Mouse (Mus musculus) heart, embryonic 13.5 days (tissue): ENCODE measurements around the gene Herpud1. TPM values are rescaled to one million over a fixed set of nuclear protein-coding genes. Genes with fewer than 3 reads are reported as not detected.

Source experiments
- ATAC-seq: fragments of 200-750 bp; cut with Nextera tagmentation; 2 replicates; pipeline ENCODE4 v1.8.0; 2017; ENCODE audit warnings: moderate TSS enrichment; ENCODE audit not compliant: insufficient number of reproducible peaks, low FRiP score, low TSS enrichment; ENCODE audit errors: extremely low read depth
- H3K27ac ChIP-seq: fragments of 300-500 bp; sonication (generic); replicated peaks from 2 replicates; pipeline ENCODE4 v1.5.1; 2015; ENCODE audit warnings: moderate library complexity, mild to moderate bottlenecking, inconsistent platforms
- H3K27me3 ChIP-seq: fragments of 300-500 bp; sonication (generic); replicated peaks from 2 replicates; pipeline ENCODE4 v1.6.1; 2015; ENCODE audit warnings: mild to moderate bottlenecking, inconsistent platforms
- H3K36me3 ChIP-seq: fragments of 300-500 bp; sonication (generic); 2 replicates; pipeline ENCODE4 v1.6.1; 2015; ENCODE audit warnings: mild to moderate bottlenecking, inconsistent platforms
- H3K4me1 ChIP-seq: fragments of 300-500 bp; sonication (generic); 2 replicates; pipeline ENCODE4 v1.6.1; 2015; ENCODE audit warnings: inconsistent platforms
- H3K4me2 ChIP-seq: fragments of 300-500 bp; sonication (generic); 2 replicates; pipeline ENCODE4 v1.6.1; 2015; ENCODE audit warnings: inconsistent platforms, mild to moderate bottlenecking, moderate library complexity
- H3K4me3 ChIP-seq: fragments of 300-500 bp; sonication (generic); 2 replicates; pipeline ENCODE4 v1.5.1; 2015; ENCODE audit warnings: moderate library complexity, mild to moderate bottlenecking, inconsistent platforms
- H3K9ac ChIP-seq: fragments of 300-500 bp; sonication (generic); 2 replicates; pipeline ENCODE4 v1.6.1; 2015; ENCODE audit warnings: inconsistent platforms, mild to moderate bottlenecking, moderate library complexity
- H3K9me3 ChIP-seq: fragments of 300-500 bp; sonication (generic); 2 replicates; pipeline ENCODE4 v1.6.1; 2016; ENCODE audit warnings: inconsistent platforms
- WGBS: fragments of 180-500 bp; shearing (Covaris S2); methylation state at CpG from one replicate; pipeline ENCODE4 v1.1.7; 2015; ENCODE audit warnings: mixed read lengths; 5-methylcytosine and 5-hydroxymethylcytosine counted together
- polyA plus RNA-seq: library from polyadenylated mRNA; unstranded; fragments of >200 nt; fragmentation: Nextera tagmentation; extraction: Ambion mirVana; gene quantifications from 2 replicates; pipeline ENCODE4 v1.2.1, GENCODE M21; 2015

Gene Herpud1
- polyA plus RNA-seq, 1 experiment from 2014 or later: 80.6 TPM

- Histone ChIP-seq H3K27me3 (no peaks in the 10 kb centered on the region; the same call in 1 of the 2 replicates), H3K9ac (no peak overlapping the region), H3K36me3 (no peaks in the 10 kb centered on the region), H3K4me1 (peaks cover 29% of the 10 kb centered on the region), H3K9me3 (no peaks in the 10 kb centered on the region), H3K27ac (peak overlapping the region; percentile 48; the same call in 1 of the 2 replicates), H3K4me2 (no peak overlapping the region), H3K4me3 (no peak overlapping the region)
- WGBS: 77% methylated on average over 3 of the region's 3 CpGs
- ATAC-seq: no peak
Observed at GRCm38 (mm10) chr8:94376176-94376575, 10.1 kb upstream of the Herpud1 start.

DNA sequence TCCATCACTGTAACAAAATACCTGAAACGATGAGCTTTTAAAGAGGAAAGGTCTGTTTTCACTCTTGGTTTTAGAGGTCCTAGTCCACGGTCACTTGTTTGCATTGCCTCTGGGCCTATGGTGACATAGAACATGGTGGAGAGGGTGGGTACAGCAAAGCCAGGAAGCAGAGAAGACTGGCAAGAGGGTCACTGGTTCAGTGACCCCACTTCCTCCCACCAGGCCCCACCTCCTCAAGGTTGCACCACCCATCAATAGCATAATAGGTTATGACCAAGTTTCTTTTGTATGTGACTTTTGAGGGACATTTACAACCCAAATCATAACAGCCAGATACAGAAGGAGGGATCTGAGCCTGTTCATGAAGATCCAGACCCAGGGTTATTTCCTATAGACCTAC lies 9.7 kb upstream of the Herpud1 start:
- ATAC-seq: no peak
- H3K36me3 ChIP-seq: no peaks in the 10 kb centered on the region

GRCm38 (mm10) chr8:94377031-94377430 lies 9.2 kb upstream of the Herpud1 start:
- H3K4me3 ChIP-seq: no peak overlapping the region
- no peak for ATAC-seq
- WGBS: 89% methylated on average over 4 of the region's 4 CpGs
- no peaks in the 10 kb centered on the region for H3K9me3 ChIP-seq
- no peaks in the 10 kb centered on the region for H3K36me3 ChIP-seq
- peaks cover 29% of the 10 kb centered on the region for H3K4me1 ChIP-seq
- H3K27ac ChIP-seq: no peak overlapping the region
- no peak overlapping the region for H3K9ac ChIP-seq
- H3K27me3 ChIP-seq: peaks cover 3% of the 10 kb centered on the region
- no peak overlapping the region for H3K4me2 ChIP-seq

More for the DNA sequence above, 9.7 kb upstream of the Herpud1 start:
- H3K4me1 ChIP-seq: peaks cover 29% of the 10 kb centered on the region
- H3K4me2 ChIP-seq: no peak overlapping the region
- no peak overlapping the region for H3K9ac ChIP-seq
- H3K27me3 ChIP-seq: peaks cover 3% of the 10 kb centered on the region
- H3K27ac ChIP-seq: no peak overlapping the region
- no peaks in the 10 kb centered on the region for H3K9me3 ChIP-seq
- no peak overlapping the region for H3K4me3 ChIP-seq
- WGBS: 88% methylated on average over 2 of the region's 2 CpGs

DNA sequence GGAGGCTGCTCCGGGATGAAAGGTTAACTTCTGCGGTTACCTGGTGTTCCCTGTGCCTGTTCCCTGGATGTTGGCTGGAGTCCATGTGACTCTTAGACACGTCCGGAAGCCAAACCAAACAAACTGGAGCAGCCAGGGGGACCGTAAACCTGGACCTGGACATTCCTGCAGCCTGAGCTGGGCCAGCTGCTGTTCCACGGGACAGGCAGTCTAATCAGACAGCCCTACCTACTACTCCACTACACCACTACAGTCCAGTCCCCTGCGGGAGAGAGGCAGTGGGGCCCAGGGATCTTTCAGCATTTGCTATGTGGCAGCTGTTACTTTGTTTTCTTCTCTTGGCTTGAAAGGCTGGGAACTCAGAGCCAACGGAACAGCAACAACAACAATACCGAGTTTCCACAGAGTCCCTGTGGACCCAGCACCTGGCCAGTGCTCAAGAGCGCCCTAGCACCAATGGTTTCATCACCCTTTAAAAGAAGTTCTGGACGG lies 8.5 kb upstream of the Herpud1 start:
- H3K9ac ChIP-seq: no peak overlapping the region
- no peaks in the 10 kb centered on the region for H3K9me3 ChIP-seq
- peak overlapping the region; percentile 32 for H3K27ac ChIP-seq
- WGBS: 56% methylated on average over 11 of the region's 11 CpGs
- H3K36me3 ChIP-seq: no peaks in the 10 kb centered on the region
- H3K4me2 ChIP-seq: no peak overlapping the region
- no peak overlapping the region for H3K4me3 ChIP-seq
- H3K27me3 ChIP-seq: peaks cover 3% of the 10 kb centered on the region
- no peak for ATAC-seq
- H3K4me1 ChIP-seq: peaks cover 29% of the 10 kb centered on the region

GRCm38 (mm10) chr8:94378763-94379415 lies 7.3 kb upstream of the Herpud1 start:
- Histone ChIP-seq H3K4me1 (peaks cover 29% of the 10 kb centered on the region), H3K27me3 (peaks cover 3% of the 10 kb centered on the region), H3K4me2 (no peak overlapping the region), H3K36me3 (no peaks in the 10 kb centered on the region), H3K9me3 (no peaks in the 10 kb centered on the region), H3K27ac (no peak overlapping the region), H3K4me3 (no peak overlapping the region), H3K9ac (0 out of 2 replicates have a peak overlapping the region, but pooled peaks have one; percentile 14)
- 66% methylated on average over 15 of the region's 15 CpGs for WGBS
- ATAC-seq: no peak

DNA sequence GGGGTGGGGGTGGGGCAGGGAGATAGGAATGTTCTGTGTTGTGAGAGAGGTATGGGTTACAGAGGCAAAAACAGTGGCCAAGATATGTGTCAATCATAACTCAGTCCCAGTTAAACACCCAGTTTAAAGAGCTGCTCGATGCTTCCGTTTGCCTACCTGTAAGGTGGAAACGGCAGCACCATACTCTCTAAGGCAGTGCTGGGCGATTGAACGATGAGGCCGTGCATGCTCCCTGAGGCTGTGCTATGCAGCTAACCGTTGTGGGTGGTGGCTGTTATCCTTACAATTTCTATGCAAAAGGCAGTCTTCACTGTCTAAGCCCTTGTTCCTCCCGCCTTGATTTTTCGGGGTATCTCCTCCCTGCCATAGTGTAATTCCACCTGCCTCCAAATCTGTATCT lies 6.6 kb upstream of the Herpud1 start:
- peaks cover 29% of the 10 kb centered on the region for H3K4me1 ChIP-seq
- no peak overlapping the region for H3K27ac ChIP-seq
- H3K9me3 ChIP-seq: no peaks in the 10 kb centered on the region
- H3K36me3 ChIP-seq: no peaks in the 10 kb centered on the region
- ATAC-seq: no peak
- H3K4me2 ChIP-seq: no peak overlapping the region
- WGBS: 85% methylated on average over 9 of the region's 9 CpGs
- H3K9ac ChIP-seq: no peak overlapping the region
- peaks cover 6% of the 10 kb centered on the region for H3K27me3 ChIP-seq
- H3K4me3 ChIP-seq: no peak overlapping the region

GRCm38 (mm10) chr8:94384166-94384565 lies 2.1 kb upstream of the Herpud1 start:
- 62% methylated on average over 7 of the region's 7 CpGs for WGBS
- ATAC-seq: no peak
- Histone ChIP-seq H3K9me3 (no peaks in the 10 kb centered on the region), H3K36me3 (peaks cover under 1% of the 10 kb centered on the region), H3K4me1 (peaks cover 17% of the 10 kb centered on the region), H3K4me3 (no peak overlapping the region), H3K9ac (no peak overlapping the region), H3K27ac (no peak overlapping the region), H3K4me2 (no peak overlapping the region), H3K27me3 (peaks cover 7% of the 10 kb centered on the region; the same call in 1 of the 2 replicates)

- Histone ChIP-seq H3K9me3 (no peaks in the 10 kb centered on the region), H3K4me3 (peak overlapping the region; percentile 83), H3K36me3 (peaks cover 16% of the 10 kb centered on the region), H3K9ac (peak overlapping the region; percentile 95), H3K4me1 (peaks cover 16% of the 10 kb centered on the region), H3K27ac (peak overlapping the region; percentile 94), H3K27me3 (peaks cover 7% of the 10 kb centered on the region; the same call in 1 of the 2 replicates), H3K4me2 (peak overlapping the region; percentile 89)
- whole genome bisulfite sequencing: 26% methylated on average over 20 of the region's 20 CpGs
- ATAC-seq: peak; percentile 1; the same call in 1 of the 2 replicates
Observed at GRCm38 (mm10) chr8:94385506-94386213, 578 bp upstream of the Herpud1 start.

- under 1% methylated on average over 25 of the region's 25 CpGs for WGBS
- H3K27ac ChIP-seq: peak overlapping the region; percentile 94
- H3K9me3 ChIP-seq: no peaks in the 10 kb centered on the region
- peak overlapping the region; percentile 89 for H3K4me2 ChIP-seq
- H3K4me3 ChIP-seq: peak overlapping the region; percentile 83
- peaks cover 30% of the 10 kb centered on the region for H3K36me3 ChIP-seq
- H3K27me3 ChIP-seq: peaks cover 3% of the 10 kb centered on the region; the same call in 1 of the 2 replicates
- peak; percentile 75 for ATAC-seq
- H3K4me1 ChIP-seq: peaks cover 19% of the 10 kb centered on the region
- H3K9ac ChIP-seq: peak overlapping the region; percentile 95
Observed at GRCm38 (mm10) chr8:94387027-94387684, 918 bp downstream of the Herpud1 start.

DNA sequence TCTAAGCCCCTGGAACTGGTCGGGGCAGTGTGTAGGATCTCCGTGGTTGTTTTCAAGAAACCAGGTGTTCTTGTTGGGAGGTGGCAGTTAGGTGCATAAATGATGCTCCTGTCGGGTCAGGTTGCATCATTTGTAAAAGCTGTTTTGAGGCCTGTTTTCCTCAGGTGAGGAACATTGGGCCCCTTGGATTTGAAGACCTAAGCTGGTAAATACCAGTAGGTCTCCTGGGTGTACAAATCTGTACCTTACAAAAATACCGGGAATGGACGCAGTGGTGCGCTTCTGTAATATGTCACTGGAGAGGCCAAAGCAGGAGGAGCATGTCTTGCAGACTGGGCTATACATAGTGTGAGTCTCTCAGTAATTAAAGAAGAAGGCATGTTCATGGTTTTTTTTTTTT lies 1.5 kb downstream of the Herpud1 start:
- H3K4me1 ChIP-seq: peaks cover 24% of the 10 kb centered on the region
- H3K9me3 ChIP-seq: no peaks in the 10 kb centered on the region
- H3K4me3 ChIP-seq: peak overlapping the region; percentile 83
- H3K4me2 ChIP-seq: peak overlapping the region; percentile 89
- no peak for ATAC-seq
- 25% methylated on average over 6 of the region's 6 CpGs for WGBS
- H3K36me3 ChIP-seq: peaks cover 37% of the 10 kb centered on the region
- H3K27me3 ChIP-seq: 0 out of 2 replicates have a peak, but pooled peaks cover 3% of the 10 kb centered on the region
- peak overlapping the region; percentile 94 for H3K27ac ChIP-seq
- H3K9ac ChIP-seq: peak overlapping the region; percentile 95

DNA sequence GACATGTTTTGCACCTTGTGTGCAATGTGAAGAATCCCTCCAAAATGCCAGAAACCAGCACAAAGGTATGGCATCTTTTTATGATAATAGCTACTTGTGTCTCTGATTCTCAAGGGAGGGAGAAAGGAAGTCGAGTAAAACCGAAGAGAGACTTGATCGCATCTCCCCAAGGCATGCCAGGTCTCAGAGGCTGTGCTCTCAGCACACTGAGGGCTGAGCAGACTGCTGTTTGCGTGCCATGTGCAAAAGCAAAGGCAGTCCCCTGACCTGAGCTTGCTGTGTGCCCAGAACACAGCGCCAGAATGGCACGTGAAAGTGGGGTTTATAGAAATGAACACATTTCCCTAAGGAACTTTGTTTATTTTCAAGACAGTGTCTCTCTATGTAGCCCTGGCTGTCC lies 3.3 kb downstream of the Herpud1 start:
- 88% methylated on average over 6 of the region's 6 CpGs for WGBS

More for the DNA sequence above, 3.3 kb downstream of the Herpud1 start:
- H3K27me3 ChIP-seq: 0 out of 2 replicates have a peak, but pooled peaks cover 2% of the 10 kb centered on the region
- no peak for ATAC-seq
- no peak overlapping the region for H3K4me2 ChIP-seq
- H3K4me1 ChIP-seq: peaks cover 26% of the 10 kb centered on the region
- H3K27ac ChIP-seq: no peak overlapping the region
- no peak overlapping the region for H3K9ac ChIP-seq
- H3K4me3 ChIP-seq: no peak overlapping the region
- no peaks in the 10 kb centered on the region for H3K9me3 ChIP-seq
- peaks cover 53% of the 10 kb centered on the region for H3K36me3 ChIP-seq
